Mouse (Mus musculus) testis, adult 2 months (tissue): Measurements from ENCODE around the gene Nsdhl.

ENCODE experiments used
- CTCF ChIP-seq: fragments of 200-500 bp; IDR thresholded peaks from 2 replicates; pipeline ENCODE4 v1.5.1; 2012; ENCODE audit warnings: low read depth, mild to moderate bottlenecking, inconsistent platforms, low read length, moderate library complexity; ENCODE audit not compliant: control insufficient read depth, insufficient read depth, insufficient replicate concordance
- POLR2A ChIP-seq: fragments of 200-500 bp; IDR thresholded peaks from 2 replicates; pipeline ENCODE4 v1.6.1; 2012; ENCODE audit warnings: low read depth, mild to moderate bottlenecking, inconsistent platforms, low read length, moderate library complexity; ENCODE audit not compliant: control insufficient read depth

GRCm38 (mm10) chrX:72921391-72921790, 3.0 kb downstream of the Nsdhl start:
- no peak for TF ChIP-seq CTCF
- TF ChIP-seq POLR2A, result no peak
